Mouse (Mus musculus) left cerebral cortex, postnatal 14 days (tissue): ENCODE results near the gene Atp5d. TPM values are rescaled to one million over a fixed set of nuclear protein-coding genes. Genes with fewer than 3 reads are reported as not detected.

Experiments
- DNase-seq, 2 experiments: peaks; one replicate each; pipeline ENCODE4 v3.0.0; 2021 to 2022; ENCODE audit warnings: low spot score in 2 of 2, mixed read lengths in 1 of 2
- intact Hi-C: fragments of 180-260 bp; cut with DNase I; formaldehyde crosslinking; loops from one replicate; pipeline ENCODE4 v1.15.1; 2025
- total RNA-seq, 2 experiments: library from RNA; stranded (reverse); gene quantifications; 2 replicates each; pipeline ENCODE4 v1.2.3; 2021

Atp5d gene
- total RNA-seq, 2 experiments from 2014 or later, result 403 to 424 TPM

DNA sequence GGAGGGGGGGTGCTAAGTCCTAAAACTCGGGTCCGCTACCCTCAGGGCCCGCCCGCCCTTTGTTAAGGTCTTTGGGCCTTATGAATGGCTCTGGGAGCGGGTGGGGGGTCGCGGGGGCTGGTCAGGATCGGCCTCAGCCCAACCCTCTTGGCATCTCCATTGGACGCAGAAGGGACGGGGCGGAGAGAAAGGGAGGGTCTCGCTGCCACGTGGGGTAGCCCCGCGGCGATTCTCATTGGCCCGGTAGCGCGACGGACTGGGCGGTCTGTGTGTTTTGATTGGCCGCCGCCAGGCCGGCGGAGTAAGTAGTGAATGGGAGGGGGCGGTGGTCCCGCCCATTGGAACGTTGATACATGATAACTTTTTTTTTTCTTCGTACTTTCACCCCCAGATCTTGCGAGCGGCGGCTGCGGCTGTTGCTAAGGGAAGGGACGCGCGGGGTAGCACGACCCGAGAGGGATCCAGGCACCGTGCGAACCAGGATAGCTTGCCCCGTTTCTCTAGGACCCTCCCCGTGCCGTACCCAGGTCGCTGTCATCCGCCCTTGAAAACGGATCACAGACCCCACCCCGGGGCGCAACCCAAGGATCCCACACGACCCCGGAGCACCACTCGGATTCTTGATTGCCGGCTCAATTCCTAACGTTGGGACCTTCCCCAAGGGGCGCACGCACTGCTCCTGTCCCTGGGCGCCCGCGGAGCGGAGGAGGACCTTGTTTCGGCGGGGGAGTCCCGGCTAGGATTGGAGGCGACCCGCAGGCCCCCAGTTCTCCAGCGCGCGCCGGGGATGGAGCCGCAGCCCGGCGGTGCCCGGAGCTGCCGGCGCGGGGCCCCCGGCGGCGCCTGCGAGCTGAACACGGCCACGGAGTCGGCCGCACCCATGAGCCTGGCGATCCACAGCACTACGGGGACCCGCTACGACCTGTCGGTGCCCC, 11.1 kb downstream of the Atp5d start:
- DNase-seq, result peak; percentile 99
- intact Hi-C loops, result no loop called here

DNA sequence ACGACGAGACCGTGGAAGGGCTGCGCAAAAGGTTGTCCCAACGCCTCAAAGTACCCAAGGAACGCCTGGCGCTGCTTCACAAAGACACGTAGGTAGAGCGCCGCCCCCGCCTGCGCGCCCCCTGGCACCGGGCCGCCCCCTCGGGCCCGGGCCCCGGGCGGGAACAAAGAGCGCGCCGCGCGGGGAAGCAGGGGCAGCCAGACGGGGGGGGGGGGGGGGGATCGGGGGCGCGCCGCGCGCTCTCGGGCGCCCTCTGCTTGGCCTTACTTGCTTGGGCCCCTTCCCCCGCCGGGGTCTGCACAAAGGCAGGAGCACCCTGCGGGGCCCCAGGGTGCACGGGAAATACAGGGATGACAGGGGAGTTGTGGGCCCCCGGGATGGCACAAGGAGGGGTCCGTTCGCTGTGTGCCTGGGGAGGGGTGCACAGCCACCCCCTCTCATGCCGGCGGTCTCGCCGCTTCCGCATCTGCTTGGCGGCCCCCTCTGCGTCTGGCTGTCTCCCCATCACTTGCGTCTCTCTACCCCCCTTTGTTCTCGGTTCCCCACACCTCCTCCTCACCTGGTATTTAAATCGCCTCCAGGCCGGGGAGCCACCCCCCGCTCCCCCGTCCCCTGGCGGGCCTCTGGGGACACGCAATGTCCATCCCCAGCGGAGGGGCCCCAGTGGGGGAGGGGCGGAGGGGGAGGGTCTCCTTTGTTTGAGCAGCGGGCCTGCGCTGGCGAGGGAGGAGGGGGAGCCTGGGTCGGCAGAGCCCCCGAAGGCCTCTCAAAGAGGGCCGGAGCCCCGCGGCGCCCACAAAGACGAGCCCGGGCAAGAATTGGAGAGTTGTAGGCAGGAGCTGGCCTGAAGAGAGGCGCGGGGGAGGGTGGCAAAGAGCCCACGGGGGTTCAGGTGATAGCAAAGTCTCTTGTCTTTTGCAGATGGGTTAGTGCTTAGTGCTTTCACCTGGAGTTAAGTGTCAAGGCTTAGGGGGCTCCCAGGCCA, 12.1 kb downstream of the Atp5d start:
- DNase-seq, result peak; percentile 59 to 63
- intact Hi-C loops, result no loop called here

DNA sequence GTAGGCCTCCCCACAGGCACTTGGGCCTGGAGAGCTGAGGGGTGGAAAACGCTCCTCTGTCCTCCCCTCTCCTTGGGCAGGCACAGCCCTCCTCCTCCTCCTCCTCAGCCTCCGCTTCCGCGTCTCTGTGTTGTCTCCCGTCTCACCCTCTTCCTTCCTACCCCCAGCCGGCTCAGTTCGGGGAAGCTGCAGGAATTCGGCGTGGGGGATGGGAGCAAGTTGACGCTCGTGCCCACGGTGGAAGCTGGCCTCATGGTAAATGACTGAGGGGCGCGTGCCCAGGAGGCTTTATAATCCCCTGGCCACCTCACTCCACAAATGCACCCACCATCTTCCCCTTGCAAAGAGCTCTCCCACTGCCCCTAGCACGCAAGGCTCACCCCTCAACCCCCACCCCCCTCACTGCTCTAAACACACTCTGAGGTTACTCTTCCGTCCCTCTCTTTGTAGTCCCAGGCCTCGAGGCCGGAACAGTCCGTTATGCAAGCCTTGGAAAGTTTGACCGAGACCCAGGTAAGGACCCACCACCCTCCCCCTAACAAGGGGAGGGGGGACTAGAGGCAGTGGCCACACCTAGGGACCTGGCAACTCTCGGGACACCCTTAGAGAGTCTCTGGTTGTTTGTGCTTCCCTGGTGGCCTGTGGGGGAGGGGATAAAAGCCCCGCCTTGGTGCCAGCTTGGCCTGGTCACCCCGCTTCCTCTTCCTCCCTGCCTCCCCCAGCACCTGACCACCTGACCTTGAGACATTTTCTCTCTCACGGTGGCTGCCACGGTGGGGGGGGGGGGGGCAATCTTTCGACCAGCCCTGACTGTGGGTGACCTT, 13.0 kb downstream of the Atp5d start:
- peak in 1 of 2 experiments; percentile 76 for DNase-seq
- intact Hi-C loops, result no loop called here

DNA sequence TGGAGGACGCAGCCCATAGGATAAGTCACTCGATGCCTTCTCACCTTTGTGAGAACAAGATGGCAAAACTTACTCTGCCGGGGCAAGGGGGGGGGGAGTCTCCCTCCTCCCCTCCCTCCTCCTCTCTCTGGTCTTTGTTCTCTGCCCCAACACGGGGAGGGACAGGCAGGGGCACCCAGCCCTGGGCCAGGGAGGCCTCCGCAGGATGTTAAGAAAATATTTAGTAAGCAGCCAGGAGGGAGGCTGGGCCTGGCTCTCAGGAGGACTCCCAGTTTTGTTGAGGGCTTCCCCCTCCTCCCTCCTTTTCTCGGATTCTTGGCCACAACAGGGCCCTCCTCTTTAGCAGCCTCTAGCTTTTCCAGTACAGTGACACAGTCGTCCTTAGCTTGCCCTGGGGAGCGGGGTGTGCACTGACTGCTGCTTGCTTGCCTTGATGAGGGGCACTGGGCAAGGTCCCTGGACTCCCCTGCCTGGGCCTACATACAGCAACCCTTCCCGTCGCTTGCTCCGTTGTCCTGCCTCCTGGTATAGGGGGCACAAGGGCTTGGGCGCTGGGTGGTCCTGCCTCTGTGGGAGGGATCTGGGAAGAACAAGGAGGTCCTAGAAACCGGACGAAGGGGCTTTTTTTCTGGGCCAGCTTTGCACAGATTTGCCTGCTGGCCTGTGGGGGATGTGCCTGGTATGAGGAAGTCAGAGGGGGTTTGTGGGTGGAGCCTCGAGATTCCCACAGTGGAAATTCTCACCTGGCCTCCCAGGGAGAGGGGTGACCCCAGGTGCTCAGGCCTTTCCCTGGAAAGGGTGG, 13.8 kb downstream of the Atp5d start:
- peak in 1 of 2 experiments; percentile 45 for DNase-seq
- intact Hi-C loops, result no loop called here

DNA sequence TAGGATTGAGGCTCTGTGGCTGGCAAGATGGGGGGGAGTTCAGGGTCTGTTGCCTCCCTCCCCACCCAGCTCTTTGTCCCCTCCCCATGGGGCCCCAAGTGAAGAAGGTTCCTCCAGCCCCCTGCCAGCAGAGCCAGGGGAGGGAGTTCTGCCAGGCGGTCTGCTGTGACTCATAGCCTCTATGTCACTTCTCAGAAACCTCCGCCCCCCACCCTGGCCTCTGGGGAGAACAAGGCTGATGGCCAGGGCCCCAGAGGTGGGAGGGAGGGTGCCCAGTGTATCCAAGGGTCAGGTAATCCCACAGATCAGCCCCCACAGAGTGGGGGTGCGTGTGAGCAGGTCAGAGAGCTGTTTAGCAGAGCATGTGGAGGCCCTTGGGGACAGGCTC, 14.4 kb downstream of the Atp5d start:
- peak in 1 of 2 experiments; percentile 36 for DNase-seq
- intact Hi-C loops, result no loop called here

DNA sequence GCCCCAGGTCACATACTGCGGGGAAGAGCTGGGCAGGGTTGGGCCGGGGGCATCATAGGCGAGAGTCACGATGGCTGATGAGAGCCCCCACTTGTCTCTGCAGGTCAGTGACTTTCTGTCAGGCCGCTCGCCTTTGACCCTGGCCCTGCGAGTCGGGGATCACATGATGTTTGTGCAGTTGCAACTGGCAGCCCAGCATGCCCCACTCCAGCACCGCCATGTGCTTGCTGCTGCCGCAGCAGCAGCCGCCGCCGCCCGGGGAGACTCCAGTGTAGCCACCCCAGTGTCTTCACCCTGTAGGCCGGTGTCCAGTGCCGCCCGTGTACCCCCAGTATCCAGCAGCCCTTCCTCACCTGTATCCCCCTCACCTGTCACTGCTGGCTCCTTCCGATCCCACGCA, 15.3 kb downstream of the Atp5d start:
- intact Hi-C loops, result no loop called here
- no peak for DNase-seq

DNA sequence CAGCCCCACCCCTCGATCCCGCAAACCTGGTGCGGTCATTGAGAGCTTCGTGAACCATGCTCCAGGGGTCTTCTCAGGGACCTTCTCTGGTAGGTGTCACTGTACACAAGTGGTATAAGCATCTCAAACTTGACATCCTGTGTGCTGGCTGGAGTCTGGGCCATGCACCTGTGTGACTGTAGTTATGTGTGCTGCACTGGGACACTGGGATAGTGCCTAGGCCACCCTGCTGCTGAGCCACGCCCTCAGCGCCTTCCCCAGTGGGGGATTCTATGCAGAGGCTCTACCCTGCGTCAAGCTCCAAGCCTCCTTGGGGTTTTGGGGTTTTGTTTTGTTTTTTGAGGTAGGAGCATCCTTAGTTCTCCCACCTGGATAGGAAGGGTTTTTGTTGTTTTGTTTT, 16.0 kb downstream of the Atp5d start:
- DNase-seq, result no peak
- intact Hi-C loops, result no loop called here

DNA sequence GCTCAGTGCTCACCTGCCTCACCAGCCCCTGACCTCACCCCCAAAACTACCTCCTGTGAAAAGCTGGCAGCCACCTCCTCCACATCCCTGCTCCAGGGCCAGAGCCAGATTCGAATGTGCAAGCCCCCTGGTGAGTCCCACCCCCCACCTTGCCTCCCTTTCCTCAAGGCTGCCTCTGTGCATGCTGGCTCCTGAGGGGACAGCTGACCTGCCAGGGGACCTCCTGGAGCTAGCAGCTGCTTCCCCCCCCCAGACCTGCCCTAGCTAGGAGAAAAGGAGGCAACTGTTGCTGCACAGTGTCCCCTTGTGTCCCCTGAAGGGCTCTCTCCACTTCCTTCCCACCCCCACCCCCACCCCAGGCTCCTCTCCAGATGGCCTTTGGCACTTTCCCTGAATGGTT, 16.8 kb downstream of the Atp5d start:
- DNase-seq, result no peak
- intact Hi-C loops, result no loop called here

DNA sequence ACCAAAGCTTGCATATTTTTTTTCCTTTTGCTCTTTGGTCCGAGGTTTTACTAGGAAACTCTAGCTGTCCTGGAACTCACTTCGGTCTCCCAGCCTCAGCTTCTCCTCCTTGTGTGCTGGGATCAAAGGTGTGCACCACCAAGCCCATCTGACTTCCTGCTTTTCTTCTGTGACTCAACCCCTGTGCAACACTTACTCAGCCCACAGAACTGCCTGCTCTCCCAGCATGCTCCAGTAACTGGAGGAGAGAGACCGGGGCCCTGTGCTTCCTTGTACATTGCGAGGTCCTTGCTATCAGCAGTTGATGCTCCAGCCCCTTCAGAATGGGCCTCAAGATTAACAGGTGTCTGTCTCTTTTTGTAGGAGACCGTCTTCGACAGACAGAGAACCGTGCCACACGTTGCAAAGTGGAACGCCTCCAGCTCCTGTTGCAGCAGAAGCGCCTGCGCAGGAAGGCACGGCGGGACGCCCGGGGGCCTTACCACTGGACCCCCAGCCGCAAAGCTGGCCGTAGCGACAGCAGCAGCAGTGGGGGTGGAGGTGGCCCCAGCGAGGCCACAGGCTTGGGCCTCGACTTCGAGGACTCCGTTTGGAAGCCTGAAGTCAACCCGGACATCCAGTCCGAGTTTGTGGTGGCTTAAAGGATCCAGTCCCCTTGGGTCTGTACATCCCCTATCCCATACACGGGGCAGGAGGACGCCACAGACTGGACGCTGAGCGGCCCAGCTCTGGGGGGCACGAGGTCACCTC, 17.7 kb downstream of the Atp5d start:
- no peak for DNase-seq
- intact Hi-C loops, result no loop called here

DNA sequence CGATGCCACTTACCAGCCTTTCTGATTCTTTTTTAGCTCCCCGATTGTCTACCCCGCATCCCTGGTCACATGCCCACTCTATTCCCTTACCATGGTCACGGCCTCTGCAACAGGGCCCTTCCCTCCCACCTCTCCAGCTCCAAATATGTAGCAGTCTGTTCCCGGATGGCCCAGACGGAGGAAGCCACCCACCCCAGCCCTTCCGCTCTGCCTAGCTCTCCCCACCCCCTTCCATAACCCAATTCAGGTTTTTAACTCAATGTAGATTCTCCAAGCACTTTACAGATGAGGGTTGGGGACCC, 18.3 kb downstream of the Atp5d start:
- DNase-seq, result no peak
- intact Hi-C loops, result no loop called here

DNA sequence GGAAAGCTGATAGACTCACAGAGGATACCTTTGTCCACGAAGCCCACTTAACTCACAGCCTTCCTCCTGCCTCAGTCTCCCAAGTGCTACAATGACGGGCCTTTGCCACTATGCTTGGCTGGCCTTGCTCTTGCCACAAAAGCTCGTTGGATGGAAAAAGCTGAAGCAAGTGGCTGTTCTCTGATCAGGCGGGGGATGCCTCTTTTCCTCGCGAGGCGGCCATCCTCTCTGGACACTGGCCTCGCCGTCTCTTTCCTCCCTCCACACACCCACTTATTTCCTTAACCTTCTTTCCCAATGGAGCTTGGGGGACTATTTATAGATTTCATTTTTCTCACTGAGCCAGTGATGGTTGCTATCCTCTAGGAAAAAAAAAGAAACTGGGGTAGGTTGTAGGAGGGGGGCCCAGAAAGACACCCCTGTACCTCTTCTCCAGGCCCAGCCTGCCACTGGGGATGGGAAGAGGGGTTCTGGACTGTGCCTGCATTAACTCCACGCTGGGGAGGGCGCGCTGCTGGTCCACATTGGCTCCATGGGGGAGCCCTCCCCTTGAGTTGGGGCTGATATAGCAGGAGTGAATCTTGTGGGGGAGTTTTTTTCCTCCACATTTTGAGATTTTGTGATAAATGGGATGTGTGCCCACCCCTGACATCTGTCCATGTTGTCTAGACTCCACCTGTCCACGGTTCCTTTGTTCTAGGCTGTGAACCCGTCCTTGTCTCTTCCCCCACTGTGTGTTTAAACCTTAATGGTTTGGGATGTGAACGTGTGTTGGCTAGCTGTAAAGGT, 18.9 kb downstream of the Atp5d start:
- DNase-seq, result no peak
- intact Hi-C loops, result no loop called here

DNA sequence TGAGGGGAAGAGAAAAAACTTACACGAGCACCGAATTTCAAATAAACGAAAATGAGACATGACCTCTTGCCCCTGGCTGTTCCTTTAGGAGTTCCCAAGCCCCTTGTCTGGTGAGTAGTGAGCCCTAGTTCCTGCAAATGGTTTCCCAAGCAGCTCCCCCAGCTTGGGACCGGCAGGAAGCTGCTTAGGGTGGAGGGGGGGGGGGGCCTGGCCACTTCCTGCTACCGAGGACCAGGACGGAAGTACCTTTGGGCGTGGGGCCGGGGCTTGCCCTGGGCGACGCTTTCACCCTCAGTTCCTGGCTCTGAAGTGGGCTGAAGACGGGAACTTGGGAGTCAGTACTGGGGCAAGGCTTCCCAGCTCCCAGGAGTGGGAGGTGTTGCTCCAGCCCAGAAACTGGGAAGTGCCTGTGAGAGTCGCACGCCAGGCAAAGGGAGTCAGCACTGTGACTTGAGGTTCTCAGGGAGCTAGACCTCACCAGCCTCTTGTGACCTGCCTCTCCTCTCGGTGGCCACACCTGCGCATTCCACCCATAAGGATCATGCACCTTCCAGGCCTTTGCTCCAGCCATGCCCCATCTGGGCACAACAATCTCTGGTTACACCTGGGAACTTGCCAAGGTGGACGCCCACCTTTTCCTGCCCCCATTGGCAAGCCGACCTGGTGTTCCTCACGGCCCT, 20.0 kb downstream of the Atp5d start:
- DNase-seq, result no peak

DNA sequence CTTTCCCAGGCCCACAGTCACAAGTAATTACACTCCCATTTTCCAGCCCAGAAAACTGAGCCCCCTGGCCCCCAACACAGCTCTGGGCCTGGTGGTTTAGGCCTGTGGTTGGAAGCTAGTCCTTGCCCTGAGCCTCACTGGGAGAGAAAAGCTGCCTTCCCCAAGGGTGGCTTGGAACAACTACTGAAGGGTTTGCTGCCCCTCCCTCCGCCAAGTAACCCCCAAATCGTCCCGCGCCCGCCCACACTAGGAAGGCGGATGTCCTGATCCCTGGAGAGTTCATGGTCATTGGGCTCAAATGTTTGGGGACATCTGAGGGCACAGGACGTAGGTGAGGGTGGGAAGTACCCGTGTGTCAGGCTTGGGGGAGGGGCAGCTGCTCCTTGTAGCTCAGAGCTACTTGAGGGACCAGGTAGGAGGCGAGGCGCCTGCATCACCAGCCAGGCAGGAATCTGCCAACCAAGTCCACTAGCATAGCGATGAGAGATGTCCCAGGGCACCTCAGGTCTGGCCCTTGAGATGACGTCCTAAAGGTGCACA, 20.7 kb downstream of the Atp5d start:
- intact Hi-C loops, result no loop called here
- peak in 1 of 2 experiments; percentile 54 for DNase-seq

More for the DNA sequence above, 20.0 kb downstream of the Atp5d start:
- intact Hi-C loops, result no loop called here

DNA sequence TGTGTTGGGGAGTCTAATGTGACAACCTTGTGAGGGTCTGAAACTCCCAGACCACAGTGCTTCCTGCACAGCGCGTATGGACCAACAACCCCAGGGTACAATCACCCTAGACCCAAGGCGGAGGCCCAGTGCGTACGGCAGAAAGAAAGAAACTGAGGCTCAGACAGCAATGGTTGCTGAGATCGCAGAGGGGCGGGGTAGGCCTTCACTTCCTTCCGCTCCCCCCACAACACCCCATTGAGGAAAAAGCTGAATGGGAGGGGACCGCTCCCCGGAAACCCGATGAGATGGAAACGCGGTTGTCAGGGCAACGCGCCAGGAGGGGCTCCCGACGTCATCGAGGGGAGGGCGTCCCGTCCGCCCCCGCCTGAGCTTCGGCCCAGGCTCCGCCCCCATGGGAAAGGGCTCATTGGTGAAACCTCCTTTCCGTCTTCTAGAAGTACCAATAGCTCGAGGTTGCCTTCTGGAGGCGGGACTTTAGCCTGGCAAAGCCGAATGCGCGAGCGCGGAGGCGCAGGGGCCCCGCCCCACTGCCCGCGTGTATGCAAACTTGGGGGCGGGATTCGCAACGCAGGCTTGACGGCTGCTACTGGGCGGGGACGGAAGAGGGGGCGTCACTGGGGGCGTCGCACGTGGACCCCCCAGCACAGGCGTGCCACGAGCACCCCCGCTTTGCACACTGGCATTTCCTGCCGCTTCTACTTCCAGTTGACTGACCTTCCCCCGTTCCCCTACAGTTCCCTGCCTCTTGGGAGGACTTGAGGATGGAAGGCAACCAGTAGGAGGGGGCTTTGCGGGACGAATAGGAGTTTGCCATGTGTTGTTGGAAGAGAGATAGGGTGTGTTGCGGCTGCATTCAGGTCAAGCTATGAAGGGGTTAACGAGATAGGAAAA, 21.4 kb downstream of the Atp5d start:
- DNase-seq, result peak; percentile 99
- intact Hi-C loops, result no loop called here
